Mouse (Mus musculus): ENCODE data around the gene Gdpd3.
"Not testable (repeated sequence)": the region's sequence is repeated elsewhere in the genome, so short reads cannot be mapped to it uniquely, and the experiment has no call there.

Gene Gdpd3

DNA sequence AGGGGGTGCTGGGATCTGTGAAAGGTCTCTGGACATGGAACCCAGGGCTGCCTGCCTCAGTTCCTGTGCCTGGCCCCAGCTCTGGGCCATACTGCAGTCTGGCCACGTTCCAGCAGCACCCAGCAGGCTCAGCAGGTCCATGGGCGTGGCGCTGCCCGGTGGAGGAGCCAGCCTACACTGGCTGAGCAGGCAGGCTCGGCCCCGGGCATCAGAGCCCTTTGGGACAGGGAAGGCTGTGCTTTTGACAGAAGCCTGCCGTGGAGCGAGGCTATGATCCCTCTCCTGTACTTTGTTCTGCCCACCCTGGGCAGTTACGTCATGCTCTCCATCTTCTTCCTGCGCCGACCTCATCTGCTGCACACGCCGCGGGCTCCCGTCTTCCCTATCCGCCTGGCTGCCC is at the start of gene Gdpd3:
Gene Gdpd3 (plus strand): TSS at position 134 of the 400 bp plus-strand sequence.
- DNase-seq (ENCODE audit: low read depth): no peak

DNA sequence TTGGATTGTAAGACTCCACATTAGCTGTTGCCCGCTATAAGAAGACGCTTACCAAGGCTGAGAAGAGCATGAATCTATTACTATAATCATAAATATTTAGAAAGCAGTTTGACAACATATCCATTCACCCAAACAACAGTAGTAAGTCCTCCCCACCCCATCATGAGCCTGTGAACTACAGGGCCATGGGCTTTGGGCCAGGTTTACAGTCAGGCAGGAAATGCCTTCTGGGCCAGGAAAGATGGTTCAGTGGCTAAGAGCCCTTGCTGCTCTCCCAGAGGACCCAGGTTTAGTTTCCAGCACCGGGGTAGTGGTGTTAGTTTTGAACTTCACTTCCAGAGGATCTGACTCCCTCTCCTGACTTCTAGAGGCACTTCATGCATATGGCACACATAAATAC is 48.6 kb upstream of the Gdpd3 start:
- DNase-seq (ENCODE audit: low read depth): peak; percentile 14

DNA sequence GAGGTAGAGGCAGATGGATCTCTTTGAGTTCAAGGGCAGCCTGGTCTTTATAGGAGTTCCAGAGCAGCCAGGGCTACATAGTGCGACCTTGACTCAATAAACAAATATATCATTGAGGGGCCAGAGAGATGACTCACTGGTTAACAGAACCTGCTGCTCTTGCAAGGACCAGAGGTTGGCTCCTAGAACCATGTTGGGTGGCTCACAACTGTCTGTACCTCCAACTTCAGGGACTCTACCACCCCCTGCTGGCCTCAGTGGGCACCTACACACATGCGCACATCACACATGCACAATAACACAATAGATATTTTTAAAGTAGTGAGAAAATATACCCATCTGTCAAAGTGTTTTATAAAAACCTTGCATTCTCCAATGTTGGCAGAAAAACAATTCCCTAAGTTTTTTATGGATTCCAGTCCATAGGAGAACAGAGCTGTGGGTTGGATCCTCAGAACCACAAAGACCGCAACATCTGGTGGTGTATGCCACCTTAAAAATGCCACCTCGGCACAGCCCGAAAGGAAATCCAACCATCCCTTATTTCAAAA is 47.3 kb upstream of the Gdpd3 start:
- DNase-seq (ENCODE audit: low read depth): peak; percentile 13

DNA sequence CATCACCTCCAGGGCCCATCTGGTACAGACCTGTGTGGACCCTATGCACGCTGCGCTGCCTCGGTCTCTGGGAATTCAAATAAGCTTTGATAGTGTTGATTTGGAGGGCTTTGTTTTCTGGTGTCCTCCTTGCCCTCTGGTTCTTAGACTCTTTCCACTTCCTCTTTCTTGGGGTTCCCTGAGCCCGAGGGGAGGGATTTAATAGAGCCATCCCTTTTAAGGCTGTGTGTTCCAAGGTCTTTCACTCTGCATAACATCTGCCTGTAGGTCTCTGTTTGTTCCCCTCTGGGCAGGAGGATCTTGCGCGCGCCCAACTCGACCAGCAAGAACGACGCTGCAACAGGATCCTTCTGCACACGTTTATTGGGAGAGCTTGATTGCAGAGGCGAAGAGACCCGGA is 44.5 kb upstream of the Gdpd3 start:
- no peak for DNase-seq (ENCODE audit: low read depth)

DNA sequence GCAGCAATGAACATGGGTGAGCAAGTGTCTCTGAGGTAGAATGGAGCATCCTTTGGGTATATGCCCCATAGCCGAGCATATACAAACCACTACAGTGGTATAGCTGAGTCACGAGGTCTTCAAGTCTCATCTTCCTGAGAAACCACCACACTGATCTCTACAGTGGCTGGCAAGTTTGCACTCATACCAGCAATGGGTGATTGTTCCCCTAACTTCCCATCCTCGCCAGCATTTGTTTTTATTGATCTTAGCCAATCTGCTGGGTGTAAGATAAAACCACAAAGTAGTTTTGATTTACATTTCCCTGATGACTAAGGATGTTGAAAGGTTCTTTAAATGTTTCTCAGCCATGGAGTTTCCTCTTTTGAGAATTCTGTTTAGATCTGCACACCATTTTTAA is 41.1 kb upstream of the Gdpd3 start:
- DNase-seq (ENCODE audit: low read depth): no peak

DNA sequence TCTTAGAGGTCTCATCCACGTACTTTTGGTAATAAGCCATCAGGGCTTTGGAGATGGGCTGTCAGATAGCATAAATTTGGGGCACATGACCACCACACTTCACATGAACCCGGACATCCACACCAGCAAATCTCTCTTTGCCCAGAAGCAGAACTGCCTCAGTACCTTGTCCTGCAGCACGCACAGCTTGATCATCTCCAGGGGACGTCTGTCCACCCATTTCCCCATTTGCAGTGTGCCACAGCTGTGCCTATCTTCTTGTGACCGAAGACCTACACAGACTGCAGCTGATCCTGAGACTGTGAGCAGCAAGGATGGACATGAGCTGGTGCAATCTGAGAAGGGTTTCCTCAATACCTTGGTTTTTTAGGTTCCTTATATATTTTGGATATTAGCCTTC is 40.5 kb upstream of the Gdpd3 start:
- no peak for DNase-seq (ENCODE audit: low read depth)

DNA sequence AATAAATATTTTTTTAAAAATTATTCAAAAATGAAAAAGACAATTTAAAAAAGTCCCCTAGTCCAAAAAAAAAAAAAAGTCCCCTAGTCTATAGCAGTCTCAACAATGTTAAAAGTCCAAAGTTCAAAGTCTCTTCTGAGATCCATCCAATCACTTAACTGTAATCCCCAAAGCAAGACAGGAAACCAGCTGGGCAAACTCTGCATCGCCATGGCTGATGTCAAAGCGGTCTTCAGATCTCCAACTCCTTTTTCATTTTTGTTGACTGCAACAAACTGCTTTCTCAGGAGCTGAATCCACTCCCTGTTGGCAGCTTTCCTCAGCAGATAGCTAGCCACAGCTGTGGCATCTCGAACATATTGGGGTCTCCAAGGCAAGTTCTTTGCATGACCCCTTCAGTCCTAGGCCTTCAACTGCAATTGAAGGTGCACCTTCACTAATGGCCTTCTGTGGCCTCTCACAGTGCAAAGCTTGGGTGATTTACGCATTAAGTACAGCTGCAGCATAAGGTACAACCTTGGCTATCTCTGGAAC is 35.8 kb upstream of the Gdpd3 start:
- not testable (repeated sequence) for DNase-seq (ENCODE audit: low read depth)

DNA sequence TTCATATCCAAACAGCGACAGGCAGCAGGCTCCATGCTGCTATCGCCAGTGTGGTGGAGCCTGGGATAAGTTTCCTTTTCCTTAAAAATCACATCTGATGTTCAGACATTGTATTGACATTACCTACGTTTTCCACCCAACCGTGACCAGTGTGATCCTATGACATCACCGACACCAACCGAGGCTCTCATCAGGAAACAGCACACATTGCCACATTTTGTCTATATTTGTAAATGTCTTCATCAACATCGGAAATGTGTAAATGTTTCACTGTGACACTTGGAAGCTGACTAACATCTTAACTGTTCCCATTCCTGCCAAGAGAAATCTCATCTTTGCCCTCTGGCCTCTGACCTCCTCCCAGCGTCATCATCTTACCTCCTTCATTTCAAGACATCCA is 30.0 kb upstream of the Gdpd3 start:
- no peak for DNase-seq (ENCODE audit: low read depth)

DNA sequence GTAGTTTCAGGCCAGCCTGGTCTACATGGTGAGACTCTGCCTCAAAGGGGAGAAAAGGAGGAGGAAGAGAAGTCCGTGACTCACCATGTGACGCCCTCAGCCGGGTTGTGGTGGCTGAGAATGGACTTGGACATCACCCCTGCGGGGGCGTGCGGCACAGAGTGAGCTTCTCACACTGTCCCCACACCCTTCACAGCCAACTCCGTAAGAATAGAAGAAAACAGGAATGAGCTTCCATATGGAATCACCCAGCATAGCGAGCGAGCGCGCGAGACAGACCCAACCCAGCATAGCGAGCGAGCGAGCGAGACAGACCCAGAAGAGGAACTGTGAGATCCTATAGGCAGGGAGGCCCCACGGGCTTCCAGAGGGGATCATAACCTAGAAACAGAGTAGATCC is 26.6 kb upstream of the Gdpd3 start:
- no peak for DNase-seq (ENCODE audit: low read depth)

DNA sequence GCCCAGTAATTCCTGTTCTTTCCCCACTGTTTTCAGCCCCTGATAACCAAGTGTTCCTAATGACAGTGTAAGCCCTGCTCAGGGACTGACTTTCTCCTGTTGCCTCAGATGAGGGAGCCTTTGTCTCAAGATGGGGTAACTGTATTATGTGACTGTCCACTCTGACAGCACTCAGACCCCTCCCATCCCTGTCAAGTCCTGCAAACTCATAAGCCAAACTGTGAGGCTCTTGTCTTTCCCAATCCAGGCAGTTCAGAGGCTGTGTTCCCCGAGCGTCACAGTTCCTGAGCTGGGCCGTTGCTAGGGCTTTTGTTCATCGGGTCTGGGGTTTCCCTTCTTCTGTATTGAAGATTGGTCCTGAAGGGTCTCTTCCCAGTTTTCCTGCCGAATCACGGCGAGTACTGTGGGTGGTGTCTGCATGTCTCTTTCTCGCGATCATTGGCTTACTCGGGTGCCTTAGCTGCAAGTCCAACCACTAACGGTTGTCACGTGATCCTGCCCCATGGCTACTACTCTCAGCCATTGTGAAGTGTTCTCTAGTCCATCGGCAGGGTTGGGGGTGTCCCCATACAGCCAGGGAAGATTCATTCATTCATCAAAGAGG is 25.9 kb upstream of the Gdpd3 start:
- no peak for DNase-seq (ENCODE audit: low read depth)

DNA sequence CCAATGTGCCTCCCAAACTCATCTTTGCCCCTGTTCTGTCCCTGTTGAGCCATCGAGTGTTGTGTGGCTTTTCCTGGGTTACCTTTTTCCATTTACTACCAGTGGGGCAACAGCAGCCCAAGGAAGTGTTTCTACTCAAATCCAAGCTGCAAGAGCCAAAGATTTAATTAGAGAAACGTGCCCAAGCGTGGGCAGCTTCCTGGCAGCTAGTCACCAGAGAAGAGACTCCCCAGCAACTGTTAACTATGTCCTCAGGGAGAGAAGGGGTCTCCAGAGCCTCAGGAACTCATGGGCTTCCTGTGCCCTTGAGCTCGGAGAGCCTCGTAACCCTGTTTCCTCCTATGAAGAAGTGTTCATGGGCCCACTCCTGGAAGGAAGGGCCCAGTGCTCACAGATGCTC is 25.2 kb upstream of the Gdpd3 start:
- no peak for DNase-seq (ENCODE audit: low read depth)

DNA sequence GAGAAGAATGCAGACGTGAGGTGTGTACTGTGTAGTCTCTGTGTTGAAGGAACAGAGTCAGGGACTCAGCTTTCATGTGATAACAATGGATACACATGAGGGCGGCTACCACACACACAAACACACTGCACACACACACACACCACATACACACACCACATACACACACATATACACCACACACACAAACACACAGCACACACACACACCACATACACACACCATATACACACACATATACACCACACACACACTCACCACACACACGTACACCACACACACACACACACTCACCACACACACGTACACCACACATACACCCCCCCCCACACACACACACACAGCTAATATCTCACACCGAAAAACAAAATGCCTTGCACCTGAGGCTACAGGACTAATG is 24.7 kb upstream of the Gdpd3 start:
- no peak for DNase-seq (ENCODE audit: low read depth)

DNA sequence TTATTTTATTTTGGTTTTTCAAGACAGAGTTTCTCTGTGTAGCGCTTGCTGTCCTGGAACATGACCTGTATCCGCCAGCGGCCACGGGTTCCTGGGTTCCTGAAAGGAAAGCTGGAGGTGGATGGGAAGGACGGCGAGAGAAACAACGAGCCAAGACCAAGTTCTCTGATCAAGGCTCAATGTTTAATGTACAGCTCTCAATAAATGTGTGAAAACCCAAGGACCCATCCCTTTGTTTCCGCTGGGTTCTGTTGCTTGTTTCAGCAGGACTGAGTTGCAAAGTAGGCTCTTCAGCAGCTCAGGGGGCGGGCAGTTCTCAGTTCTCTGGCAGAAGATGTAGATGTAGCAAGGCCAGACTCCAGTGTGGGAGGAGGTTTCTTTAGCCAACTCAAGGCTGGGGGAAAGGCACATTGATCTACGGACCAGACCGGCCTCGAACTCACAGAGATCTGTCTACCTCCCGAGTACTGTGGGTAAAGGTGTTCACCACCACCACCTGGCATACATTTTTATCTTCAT is 24.1 kb upstream of the Gdpd3 start:
- DNase-seq (ENCODE audit: low read depth): no peak

DNA sequence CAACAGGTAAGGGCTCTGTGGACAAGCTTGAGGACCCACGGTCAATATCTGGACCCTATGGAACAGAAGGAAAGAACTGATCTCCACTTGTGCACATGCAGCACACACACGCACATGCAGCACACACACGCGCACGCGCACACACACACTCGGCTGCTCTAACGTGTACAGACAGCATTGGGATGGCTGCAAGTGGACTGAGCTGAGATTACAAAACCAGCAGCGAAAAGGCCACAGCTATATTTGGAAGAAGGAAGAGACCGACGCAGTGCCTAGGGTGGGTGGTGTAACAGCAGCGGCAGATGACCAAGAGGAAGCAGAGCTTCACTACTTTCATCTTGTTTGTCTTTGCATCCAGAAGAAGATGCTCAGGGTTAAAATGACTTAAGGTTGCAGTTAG is 20.1 kb upstream of the Gdpd3 start:
- no peak for DNase-seq (ENCODE audit: low read depth)

DNA sequence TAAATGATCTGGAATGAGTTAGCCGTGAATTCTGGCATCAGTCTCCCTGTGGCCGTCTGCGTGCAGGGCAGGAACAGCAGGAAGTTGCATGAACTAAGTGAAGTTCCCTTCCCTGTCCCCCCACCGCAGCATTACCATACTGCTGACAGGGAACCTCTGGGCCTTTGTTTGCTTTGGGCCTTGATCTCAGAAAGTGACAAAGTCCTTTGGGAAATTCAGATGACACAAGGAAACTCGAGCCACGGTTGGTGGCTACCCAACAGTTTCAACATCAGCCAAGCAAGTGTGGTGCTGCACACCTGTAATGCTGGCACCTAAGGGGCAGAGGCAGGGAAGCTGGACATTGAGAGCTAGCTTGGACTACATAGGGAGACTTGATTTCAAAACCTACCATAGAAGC is 19.3 kb upstream of the Gdpd3 start:
- DNase-seq (ENCODE audit: low read depth): no peak

DNA sequence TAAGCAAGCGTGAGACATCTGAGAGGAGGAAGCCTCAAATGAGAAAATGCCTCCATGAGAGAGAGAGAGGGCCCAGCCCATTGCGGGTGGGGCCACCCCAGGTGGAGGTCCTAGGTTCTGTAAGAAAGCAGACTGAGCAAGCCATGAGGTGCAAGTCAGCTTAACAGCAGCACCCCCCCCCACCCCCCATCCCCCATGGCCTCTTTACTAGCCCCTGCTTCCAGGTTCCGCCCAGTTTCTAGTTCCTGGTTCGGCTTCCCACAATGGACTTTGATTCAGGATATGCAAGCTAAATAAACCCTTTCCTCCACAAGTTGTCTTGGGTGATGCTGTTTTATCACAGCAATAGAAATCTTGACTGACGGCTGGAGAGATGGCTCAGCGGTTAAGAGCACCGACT is 17.3 kb upstream of the Gdpd3 start:
- DNase-seq (ENCODE audit: low read depth): no peak

DNA sequence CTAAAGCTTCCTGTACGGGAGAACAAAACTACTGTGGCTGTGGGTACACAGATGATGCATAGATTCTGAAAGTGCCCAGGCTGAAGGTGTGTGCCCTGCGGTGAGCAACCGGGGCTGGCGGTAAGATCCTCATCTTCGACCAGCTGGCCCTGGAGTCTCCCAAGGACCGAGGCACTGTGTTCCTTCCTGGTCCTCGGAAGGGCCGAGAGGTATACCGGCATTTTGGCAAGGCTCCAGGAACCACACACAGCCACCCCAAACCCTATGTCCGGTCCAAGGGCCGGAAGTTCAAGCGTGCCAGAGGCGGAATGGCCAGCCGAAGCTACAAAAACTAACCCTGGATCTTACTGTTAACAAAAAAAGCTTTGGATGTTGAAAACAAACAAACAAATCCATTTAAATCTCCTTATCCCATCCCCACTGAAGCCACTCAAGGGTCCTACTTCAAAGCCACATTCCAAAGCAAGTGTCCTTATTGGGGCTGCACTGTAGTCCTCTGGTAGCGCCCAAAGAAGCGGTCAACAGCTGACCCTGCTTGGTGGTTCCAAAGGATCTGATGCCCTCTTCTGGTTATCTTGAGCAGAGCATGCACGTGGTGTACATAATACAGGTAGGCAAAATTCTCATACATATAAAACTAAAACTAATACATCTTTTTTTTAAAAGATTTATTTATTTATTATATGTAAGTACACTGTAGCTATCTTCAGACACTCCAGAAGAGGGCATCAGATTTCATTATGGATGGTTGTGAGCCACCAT is 16.4 kb upstream of the Gdpd3 start:
- DNase-seq (ENCODE audit: low read depth): no peak

DNA sequence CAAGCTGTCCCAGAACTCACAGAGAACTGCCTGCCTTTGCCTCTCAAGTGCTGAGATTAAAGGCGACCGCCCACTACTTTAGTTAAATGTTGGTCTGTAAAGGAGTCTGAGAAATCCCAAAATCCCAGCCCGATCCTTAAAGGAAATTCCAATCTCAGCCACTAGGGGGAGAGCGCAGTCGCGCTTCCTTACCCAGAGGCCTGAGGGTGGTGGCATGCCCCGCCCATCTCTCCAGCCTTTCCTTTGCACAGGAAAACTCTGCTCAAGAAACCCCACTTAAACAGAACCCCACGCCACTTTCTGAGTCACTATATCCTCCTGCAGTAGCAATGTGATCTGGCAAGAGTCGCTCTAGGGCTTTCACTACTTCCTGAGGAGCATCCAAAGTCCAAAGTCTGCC is 11.3 kb upstream of the Gdpd3 start:
- peak; percentile 93 for DNase-seq (ENCODE audit: low read depth)

DNA sequence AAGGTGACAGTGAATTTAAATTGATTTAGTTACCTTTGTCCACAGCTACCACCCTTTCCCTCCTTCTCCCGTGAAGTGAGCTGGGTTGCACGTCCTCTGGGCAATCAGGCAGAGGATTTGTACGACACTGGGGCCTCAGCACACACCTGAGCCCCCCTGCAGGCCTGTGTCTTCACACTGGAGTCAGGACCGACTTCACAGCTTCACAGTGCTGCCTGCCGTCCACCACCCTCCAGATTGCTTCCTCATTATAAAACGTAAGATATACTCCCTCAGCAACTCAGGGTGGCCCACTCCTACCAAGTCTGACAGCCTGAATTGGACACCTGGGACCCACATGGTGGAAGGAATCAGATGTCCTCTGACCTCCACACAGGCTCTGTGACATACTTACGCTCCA is 7.6 kb upstream of the Gdpd3 start:
- DNase-seq (ENCODE audit: low read depth): no peak

DNA sequence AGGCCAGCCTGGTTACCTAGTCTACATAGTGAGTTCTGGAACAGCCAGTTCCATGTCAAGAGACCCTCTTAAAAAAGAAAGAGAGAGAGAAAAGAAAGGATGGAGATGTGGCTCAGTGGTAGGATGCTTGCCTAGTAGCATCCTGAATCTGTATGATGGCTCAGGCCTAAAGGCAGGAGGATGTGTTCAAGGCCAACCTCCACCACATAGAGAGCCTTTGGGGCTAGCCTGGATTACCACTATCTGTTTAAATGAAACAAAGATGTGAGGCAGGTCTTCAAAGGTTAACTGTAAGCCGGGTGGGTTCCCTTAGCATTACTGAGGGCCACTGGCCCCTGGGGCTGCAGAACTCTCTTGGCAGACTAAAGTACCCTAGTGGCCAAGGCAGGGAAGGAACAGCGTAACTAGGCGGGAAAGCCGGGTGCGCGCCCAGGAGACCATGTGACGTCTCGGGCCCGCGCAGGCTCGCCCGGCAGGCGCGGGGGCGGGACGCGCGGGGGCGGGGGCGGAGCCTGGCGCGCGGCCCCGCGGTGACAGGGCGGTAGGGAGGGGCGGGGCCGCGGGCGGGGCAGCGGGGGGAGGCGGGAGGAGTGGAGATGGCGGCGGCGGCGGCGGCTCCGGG is 7.0 kb upstream of the Gdpd3 start, which contains the start of gene Mapk3:
Gene Mapk3 (plus strand): TSS at position 552 of the 622 bp plus-strand sequence.
- DNase-seq (ENCODE audit: low read depth): peak; percentile 94

DNA sequence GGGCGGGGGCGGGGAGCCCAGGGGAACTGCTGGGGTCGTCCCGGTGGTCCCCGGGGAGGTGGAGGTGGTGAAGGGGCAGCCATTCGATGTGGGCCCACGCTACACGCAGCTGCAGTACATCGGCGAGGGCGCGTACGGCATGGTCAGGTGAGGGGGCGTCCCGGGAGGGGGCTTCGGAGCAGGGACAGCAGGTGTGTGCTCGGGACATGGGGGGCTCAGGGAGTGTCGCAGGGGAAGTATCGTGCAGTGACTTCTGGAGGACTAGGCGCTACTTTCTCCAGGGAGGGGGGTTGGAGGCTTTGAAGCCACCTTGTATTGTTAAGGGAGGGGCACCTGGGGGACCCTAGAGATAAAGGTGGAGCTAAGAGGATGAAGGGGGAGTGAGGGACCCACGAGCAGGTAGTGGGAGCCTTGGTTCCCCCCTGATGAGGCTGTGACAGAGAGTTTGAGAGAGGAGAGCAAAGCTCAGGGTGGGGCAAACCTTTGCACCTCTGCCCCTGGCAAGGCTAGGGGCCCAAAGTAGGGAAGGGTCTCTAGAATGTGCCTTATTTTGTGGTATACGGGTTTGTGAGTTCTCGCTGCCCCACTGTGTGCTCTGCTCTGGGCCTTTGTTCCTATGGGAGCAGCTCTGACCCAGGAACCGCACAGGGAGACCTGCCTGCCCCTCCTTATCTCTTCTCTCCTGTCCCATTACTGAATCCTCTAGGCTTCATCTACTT is 6.3 kb upstream of the Gdpd3 start:
- no peak for DNase-seq (ENCODE audit: low read depth)

DNA sequence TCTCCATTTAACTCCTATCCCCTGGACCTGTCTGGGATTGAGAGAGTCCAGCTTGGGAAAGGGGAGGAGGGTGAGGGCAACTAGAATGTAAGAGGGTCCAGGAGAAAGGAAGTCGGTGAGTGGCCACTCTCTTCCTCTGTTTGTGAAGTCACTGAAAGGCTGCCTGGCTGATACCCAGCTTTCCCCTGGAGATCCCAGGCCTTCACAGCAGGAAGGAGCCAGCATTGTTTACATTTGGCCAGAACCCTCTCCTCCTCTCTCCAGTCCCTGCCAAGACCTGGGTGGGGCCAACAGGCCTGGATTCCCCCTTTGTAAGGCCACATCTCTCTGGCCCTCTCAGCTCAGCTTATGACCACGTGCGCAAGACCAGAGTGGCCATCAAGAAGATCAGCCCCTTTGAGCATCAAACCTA is 5.7 kb upstream of the Gdpd3 start:
- peak; percentile 87 for DNase-seq (ENCODE audit: low read depth)

All from NIH3T3 (cell line).